Mouse (Mus musculus) small intestine, adult 2 months (tissue): Measurements from ENCODE around the gene Slc16a11. TPM values are rescaled to one million over a fixed set of nuclear protein-coding genes. Genes with fewer than 3 reads are reported as not detected.

Source experiments
- H3K27ac ChIP-seq: fragments of 200-500 bp; 2 replicates; pipeline ENCODE4 v1.5.1; 2012; ENCODE audit warnings: low read depth, low read length, control low read depth, inconsistent platforms; ENCODE audit not compliant: insufficient read depth
- H3K27me3 ChIP-seq: fragments of 200-500 bp; 2 replicates; pipeline ENCODE4 v1.6.1; 2012; ENCODE audit warnings: mild to moderate bottlenecking, moderate library complexity, low read length, inconsistent platforms; ENCODE audit not compliant: control insufficient read depth, insufficient read depth
- H3K36me3 ChIP-seq: fragments of 200-500 bp; 2 replicates; pipeline ENCODE4 v1.6.1; 2012; ENCODE audit warnings: mild to moderate bottlenecking, low read length, control low read depth, inconsistent platforms; ENCODE audit not compliant: control insufficient read depth, insufficient read depth
- H3K4me1 ChIP-seq: fragments of 200-500 bp; 2 replicates; pipeline ENCODE4 v1.6.1; 2012; ENCODE audit warnings: low read length, inconsistent platforms, mixed read lengths; ENCODE audit not compliant: control insufficient read depth, insufficient read depth, insufficient read length
- H3K4me3 ChIP-seq: fragments of 200-500 bp; 2 replicates; pipeline ENCODE4 v1.5.1; 2012; ENCODE audit warnings: low read depth, mild to moderate bottlenecking, control low read depth, inconsistent platforms, low read length, moderate library complexity
- CTCF ChIP-seq: fragments of 200-500 bp; IDR thresholded peaks from 2 replicates; pipeline ENCODE4 v1.5.1; 2012; ENCODE audit warnings: low read depth, mild to moderate bottlenecking, control low read depth, inconsistent platforms, low read length, moderate library complexity, mixed read lengths; ENCODE audit not compliant: insufficient replicate concordance, insufficient read length; ENCODE audit errors: extremely low read depth
- POLR2A ChIP-seq: fragments of 200-500 bp; IDR thresholded peaks from 2 replicates; pipeline ENCODE4 v1.6.1; 2012; ENCODE audit warnings: low read depth, mild to moderate bottlenecking, control low read depth, inconsistent platforms, low read length, moderate library complexity
- WGBS: fragments of 180-500 bp; shearing (Covaris S2); methylation state at CpG from one replicate; pipeline ENCODE4 v1.1.7; 2018; 5-methylcytosine and 5-hydroxymethylcytosine counted together
- polyA plus RNA-seq: library from polyadenylated mRNA; depleted of rRNA; stranded (reverse); fragments of >200 nt; gene quantifications from 2 replicates; pipeline ENCODE4 v1.2.3, GENCODE M21; 2012

Slc16a11 gene
- polyA plus RNA-seq, 1 experiment = 12.7 TPM

GRCm38 (mm10) chr11:70225798-70226601, 13.4 kb downstream of the Slc16a11 start:
- H3K27ac ChIP-seq = no peak overlapping the region
- peak; percentile 23; the same call in 1 of the 2 replicates for TF ChIP-seq CTCF
- TF ChIP-seq POLR2A = no peak
- peaks cover 22% of the 10 kb centered on the region for H3K4me1 ChIP-seq
- H3K27me3 ChIP-seq = peaks cover 12% of the 10 kb centered on the region
- peak overlapping the region; percentile 56 for H3K4me3 ChIP-seq
- 22% methylated on average over 27 of the region's 27 CpGs for WGBS
- no peaks in the 10 kb centered on the region for H3K36me3 ChIP-seq

GRCm38 (mm10) chr11:70226602-70226890, 14.0 kb downstream of the Slc16a11 start:
- Histone ChIP-seq H3K27me3 (peaks cover 12% of the 10 kb centered on the region), H3K4me1 (peaks cover 22% of the 10 kb centered on the region), H3K4me3 (peak overlapping the region; percentile 56), H3K36me3 (no peaks in the 10 kb centered on the region), H3K27ac (no peak overlapping the region)
- WGBS = 20% methylated on average over 18 of the region's 18 CpGs
- no peak for TF ChIP-seq CTCF
- no peak for TF ChIP-seq POLR2A

- no peak for TF ChIP-seq CTCF
- no peak for TF ChIP-seq POLR2A
- 26% methylated on average over 5 of the region's 5 CpGs for WGBS
- Histone ChIP-seq H3K4me3 (no peak overlapping the region), H3K27me3 (peaks cover 12% of the 10 kb centered on the region), H3K27ac (no peak overlapping the region), H3K4me1 (peaks cover 20% of the 10 kb centered on the region), H3K36me3 (no peaks in the 10 kb centered on the region)
These were observed 14.6 kb downstream of the Slc16a11 start for GRCm38 (mm10) chr11:70227126-70227525.

- TF ChIP-seq POLR2A (no peak), CTCF (no peak)
- Histone ChIP-seq H3K27me3 (peaks cover 12% of the 10 kb centered on the region), H3K36me3 (no peaks in the 10 kb centered on the region), H3K27ac (no peak overlapping the region), H3K4me3 (no peak overlapping the region), H3K4me1 (peaks cover 17% of the 10 kb centered on the region)
- WGBS = 60% methylated on average over 4 of the region's 4 CpGs
These were observed 15.2 kb downstream of the Slc16a11 start for GRCm38 (mm10) chr11:70227661-70228245.

GRCm38 (mm10) chr11:70228828-70229227, 16.3 kb downstream of the Slc16a11 start:
- H3K27ac ChIP-seq = peak overlapping the region; percentile 29; the same call in 1 of the 2 replicates

GRCm38 (mm10) chr11:70229260-70230010, 16.9 kb downstream of the Slc16a11 start, which contains the start of gene Bcl6b:
Gene Bcl6b, minus strand, starts transcription at chr11:70229798.
- H3K36me3 ChIP-seq = no peaks in the 10 kb centered on the region
- H3K4me3 ChIP-seq = peak within 1 kb of the TSS; percentile 56
- H3K4me1 ChIP-seq = peaks cover 12% of the 10 kb centered on the region
- no peak for TF ChIP-seq CTCF
- no peak; the same call in 1 of the 2 replicates for TF ChIP-seq POLR2A
- H3K27me3 ChIP-seq = peaks cover 12% of the 10 kb centered on the region
- 3% methylated on average over 39 of the region's 39 CpGs for WGBS
- peak within 1 kb of the TSS; percentile 29 for H3K27ac ChIP-seq

More at GRCm38 (mm10) chr11:70228828-70229227, 16.3 kb downstream of the Slc16a11 start:
- WGBS = 1% methylated on average over 19 of the region's 19 CpGs
- Histone ChIP-seq H3K4me3 (peak overlapping the region; percentile 53), H3K36me3 (no peaks in the 10 kb centered on the region), H3K4me1 (peaks cover 12% of the 10 kb centered on the region), H3K27me3 (peaks cover 12% of the 10 kb centered on the region)
- TF ChIP-seq CTCF = no peak
- TF ChIP-seq POLR2A = no peak

- 1% methylated on average over 32 of the region's 32 CpGs for WGBS
- Histone ChIP-seq H3K27ac (0 out of 2 replicates have a peak overlapping the region, but pooled peaks have one; percentile 17), H3K36me3 (no peaks in the 10 kb centered on the region), H3K27me3 (peaks cover 12% of the 10 kb centered on the region), H3K4me1 (peaks cover 12% of the 10 kb centered on the region), H3K4me3 (peak overlapping the region; percentile 56)
- TF ChIP-seq CTCF (peak; percentile 94), POLR2A (no peak)
These were observed 17.7 kb downstream of the Slc16a11 start for GRCm38 (mm10) chr11:70230239-70230727.
